Mouse (Mus musculus): ENCODE data around the gene Dusp27.

The Dusp27 gene

DNA sequence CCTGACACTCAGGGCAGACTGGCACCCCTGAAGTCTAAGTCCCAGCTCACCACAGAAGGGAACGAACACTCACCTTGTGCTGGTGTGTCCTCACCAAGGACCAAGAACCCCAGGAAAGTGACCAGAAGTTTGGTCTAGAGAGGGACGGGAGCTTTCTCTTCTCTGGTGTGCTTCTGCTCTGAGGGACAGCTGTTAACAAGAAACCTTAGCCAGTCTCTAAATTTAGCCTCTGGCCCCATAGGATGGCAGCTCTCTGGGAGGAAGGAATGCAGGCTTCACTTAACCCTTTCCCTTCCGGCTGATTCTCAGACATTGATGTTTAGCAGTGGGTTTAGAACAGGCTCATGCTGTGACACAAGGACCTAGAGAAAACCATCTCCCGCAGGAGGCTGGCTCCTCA, at the start of gene Dusp27:
TSS of gene Dusp27 (minus strand) at position 204 of the 400 bp plus-strand sequence.
- DNase-seq (ENCODE audit: low read depth, low spot score), result peak; percentile 60

DNA sequence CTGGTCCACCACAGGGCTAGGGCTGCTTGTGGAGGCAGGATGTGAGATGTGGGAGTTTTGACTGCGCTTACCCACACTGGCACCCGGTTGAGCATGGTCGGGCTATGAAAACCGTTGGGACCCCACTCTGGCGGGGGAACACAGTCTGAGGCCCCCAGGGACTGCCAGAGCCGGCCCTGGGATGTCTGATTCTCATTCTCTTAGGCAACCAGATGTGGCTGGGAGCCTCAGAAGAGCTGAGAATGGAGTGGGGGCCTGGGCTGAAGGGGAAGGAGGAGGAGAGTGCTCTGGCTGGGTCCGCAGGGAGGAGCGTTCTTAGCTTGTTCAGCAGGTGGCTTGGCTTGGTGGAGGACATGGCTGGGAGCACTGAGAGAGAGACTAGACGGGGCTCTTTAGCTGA, 45.9 kb upstream of the Dusp27 start:
- no peak for DNase-seq (ENCODE audit: low read depth, low spot score)

DNA sequence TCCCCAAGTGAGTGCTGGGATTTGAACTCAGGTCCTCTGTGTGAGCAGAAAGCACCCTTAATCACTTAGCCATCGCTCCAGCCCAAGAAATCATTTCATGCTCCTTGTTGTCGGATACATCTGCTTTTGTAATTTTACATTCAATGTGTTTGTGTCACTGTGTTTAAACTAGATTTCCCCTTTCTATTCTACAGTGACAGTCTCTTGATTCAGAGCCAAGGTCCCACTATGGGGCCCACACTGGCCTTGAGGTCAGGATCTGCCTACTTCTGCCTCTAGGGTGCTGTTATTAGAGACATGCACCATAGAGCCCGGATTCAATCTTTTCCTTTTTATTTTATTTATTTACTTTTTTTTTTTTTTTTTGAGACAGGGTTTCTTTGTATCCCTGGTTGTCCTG, 45.3 kb upstream of the Dusp27 start:
- no peak for DNase-seq (ENCODE audit: low read depth, low spot score)

DNA sequence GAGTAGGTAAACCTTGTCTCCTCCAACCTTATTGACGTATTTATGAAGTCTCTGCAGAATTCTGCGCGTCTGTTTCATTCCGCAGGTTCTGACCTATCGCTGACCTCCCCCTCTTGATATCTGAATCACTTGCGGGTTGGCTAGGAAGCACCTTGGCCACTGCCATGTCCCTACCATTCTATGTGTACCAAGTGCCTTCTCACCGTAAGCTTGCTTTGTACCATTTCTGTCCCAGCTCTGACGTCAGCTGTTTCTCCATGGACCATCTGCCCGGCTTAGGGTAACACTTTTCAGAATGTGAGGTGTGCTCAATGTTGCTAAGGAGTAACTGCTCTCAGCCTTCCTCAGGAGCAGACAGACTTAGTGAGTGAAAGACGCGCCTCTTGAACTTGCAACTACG, 43.1 kb upstream of the Dusp27 start:
- no peak for DNase-seq (ENCODE audit: low read depth, low spot score)

DNA sequence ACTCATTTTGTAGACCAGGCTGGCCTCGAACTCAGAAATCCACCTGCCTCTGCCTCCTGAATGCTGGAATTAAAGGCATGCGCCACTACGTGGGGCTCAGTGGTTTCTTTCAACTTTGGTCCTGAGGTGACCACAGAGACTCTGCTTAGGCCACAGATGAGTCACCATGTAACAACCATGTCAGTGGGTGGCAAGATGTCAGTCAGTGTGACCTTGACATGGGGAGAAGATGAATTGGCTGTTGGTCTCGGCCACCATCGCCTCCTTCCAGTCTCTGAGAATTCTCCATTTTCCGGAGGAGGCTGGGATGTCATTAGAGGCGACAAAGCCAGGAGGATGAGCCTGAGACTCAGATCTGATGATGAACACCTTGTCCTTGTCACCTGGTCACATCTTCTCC, 42.0 kb upstream of the Dusp27 start:
- no peak for DNase-seq (ENCODE audit: low read depth, low spot score)

DNA sequence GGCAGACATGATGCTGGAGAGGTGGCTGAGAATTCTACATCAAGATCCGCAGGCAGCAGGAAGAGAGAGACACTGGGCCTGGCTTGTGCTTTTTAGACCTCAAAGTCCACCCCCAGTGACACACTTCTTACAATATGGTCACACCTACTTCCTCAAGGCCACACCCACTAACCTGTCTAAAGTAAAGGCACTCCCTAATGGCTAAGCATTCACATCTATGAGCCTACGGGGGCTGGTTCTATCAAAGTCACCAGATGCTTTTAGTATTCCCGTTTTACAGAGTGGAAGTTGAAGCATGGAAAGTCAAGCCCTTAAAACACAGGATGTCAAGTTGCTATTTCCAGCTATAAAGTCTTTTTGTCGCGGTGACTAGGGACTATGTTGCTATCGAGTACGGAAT, 40.3 kb upstream of the Dusp27 start:
- no peak for DNase-seq (ENCODE audit: low read depth, low spot score)

DNA sequence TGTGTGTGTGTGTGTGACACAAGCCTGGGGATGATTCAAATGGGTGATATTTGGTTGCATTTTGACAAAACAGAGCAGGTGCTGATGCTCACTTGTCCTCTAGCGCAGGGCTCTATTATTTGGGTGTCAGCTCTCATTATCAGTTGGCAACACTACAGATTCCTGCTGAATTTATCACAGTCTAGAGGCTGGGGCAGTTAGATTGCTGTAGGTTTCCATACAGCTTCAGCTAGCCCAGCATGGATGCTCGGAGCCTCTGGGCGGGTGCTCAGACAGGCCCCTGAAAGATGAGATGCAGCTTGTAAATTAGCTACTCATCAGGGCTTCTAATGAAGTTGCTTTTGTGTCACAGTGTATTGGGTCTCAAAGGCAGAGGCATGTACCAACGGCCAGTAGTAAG, 39.7 kb upstream of the Dusp27 start:
- no peak for DNase-seq (ENCODE audit: low read depth, low spot score)

DNA sequence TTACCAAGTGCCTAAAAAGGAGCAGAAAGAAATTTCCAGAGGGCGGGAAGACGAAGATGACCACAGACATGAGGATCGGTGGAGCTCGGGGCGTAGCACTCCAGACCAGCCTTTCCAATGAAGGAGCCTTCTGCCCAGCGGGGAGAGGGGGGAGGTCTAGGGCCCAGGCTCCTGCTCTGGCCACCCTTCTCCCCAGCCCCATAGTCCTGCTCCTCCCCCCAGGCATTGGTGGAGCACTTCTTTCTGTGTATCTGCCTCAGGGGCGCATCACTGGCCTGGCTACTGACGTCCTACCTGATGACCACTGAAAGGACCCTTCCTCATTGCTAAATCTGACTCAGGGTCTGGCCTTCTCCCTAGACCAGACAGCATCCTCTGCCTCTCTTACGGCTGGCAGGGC, 37.4 kb upstream of the Dusp27 start:
- DNase-seq (ENCODE audit: low read depth, low spot score), result no peak

DNA sequence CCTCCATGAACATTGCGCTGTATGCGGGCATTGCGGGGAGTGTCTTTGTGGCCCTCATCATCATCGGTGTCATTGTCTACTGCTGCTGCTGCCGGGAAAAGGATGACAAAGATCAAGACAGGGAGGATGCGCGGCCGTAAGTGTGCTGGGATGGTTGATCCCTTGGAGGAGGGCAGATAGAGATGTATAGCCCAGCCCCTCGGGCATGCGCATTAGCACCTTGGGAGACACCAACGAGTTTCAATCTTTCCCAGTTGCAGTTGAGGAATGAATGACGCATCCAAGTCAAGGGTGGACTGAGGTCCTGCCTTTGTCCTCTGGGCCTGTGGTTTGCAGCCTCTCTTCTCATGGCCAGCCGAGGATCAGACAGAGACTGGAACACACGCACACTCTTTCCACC, 36.9 kb upstream of the Dusp27 start:
- peak; percentile 40 for DNase-seq (ENCODE audit: low read depth, low spot score)

DNA sequence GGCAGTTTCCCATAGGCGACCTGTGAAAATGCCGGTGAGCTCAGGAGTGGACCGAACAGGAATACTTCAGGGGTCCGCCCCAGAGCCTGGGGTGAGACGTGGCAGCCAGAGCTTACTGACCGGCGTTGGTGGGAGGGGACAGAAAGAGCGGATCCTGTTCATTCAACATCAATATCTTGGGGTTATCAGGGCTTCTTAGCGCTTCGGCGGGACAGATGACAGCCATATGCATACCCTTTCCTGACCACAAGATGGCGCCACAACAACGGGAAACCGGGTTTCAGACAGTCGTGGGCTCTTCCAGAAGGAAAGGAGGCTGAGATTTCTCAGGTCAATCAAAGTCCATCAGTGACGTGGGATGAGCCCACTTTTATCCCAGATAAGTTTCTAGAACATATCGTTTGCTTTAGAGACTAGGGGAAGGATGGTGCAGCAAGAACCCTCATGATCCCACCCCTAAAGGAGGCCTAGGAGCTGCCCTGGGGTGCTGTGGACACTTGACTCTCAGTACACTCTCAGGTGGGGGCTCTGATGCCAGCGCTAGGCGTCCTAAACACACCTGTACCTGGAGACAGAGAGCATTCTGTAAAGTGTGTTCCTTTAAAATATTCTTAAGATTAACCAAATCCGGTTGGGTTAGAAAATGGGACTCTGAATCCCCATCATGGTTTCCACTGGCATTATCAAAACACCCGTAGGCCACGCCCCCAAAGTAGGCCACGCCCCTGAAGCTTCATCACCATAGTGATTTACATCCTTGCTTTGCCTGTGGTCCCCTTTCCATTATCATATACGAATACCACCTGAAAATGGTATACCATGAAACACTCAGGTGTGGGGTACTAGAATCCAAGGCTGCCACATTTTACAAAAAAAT, 33.1 kb upstream of the Dusp27 start:
- peak; percentile 84 for DNase-seq (ENCODE audit: low read depth, low spot score)

DNA sequence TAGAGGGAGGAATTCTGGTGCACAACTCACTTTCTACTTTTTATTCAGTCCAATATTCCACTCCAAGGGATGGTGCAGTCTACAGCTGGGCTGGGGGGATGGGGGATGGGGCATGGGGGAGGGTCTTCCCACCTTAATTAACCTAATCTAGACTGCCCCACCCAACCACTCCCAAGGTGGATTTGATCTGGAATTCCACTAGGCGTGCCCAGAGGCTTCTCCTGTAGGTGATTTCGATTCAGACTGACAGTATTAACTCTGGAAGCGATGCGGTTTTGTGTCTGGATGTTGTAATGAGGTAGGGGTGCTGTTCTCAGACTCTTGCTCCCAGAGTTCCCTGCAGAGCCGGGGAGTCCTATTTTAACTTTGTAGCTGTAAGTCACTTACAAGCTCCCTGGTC, 32.4 kb upstream of the Dusp27 start:
- no peak for DNase-seq (ENCODE audit: low read depth, low spot score)

DNA sequence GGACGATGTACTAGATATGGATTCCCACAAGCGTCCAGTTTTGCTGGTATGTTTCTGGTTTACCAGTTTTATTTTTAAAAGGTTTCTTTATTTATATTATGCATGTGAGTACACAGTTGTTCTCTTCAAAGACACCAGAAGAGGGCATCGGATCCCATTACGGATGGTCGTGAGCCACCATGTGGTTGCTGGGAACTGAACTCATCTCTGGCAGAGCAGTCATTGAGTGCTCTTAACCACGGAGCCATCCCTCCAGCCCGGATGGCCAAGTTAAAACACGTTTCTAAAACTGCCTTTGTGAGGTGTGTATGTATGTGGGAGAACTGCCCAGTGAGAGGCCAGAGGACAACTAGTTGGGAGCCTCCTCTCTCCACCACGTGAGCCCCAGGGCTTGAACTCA, 30.9 kb upstream of the Dusp27 start:
- no peak for DNase-seq (ENCODE audit: low read depth, low spot score)

DNA sequence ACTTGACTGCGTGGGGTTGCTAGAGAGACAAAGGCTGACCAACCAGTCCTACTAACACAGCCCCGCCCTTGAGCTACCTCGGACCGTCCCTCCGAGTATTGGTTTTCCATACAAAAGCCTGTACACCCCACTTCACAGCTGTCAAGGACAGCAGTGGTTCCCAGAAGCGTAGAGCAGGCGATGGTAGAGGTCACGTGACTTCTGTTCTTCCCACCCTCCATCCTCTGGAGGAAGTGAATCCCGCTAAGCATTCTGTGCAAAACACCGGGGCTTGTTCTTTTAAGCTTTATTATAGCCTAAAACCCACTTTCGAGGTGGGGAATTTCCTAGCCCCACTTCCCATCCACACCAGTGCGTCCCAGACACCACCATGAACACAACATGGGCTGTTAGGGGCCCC, 30.0 kb upstream of the Dusp27 start:
- no peak for DNase-seq (ENCODE audit: low read depth, low spot score)

DNA sequence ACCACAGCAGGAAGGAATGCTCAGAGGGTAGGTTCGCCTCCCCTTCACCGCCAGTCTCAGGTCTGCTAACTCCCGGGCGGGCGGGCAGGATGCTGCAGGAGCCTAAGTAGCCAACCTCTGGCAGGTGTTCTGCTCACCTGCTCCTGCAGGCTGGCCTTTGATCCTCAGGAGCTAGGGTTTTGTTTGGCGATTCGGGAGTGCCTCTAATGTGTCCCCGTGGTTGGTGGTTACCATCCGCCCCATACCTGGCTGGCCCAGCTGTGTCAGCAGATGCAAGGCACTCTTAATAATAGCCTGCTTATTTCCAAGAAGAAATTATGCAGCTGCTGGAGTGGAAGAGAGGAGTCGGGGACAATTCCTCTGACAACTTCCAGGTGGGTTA, 27.4 kb upstream of the Dusp27 start:
- no peak for DNase-seq (ENCODE audit: low read depth, low spot score)

DNA sequence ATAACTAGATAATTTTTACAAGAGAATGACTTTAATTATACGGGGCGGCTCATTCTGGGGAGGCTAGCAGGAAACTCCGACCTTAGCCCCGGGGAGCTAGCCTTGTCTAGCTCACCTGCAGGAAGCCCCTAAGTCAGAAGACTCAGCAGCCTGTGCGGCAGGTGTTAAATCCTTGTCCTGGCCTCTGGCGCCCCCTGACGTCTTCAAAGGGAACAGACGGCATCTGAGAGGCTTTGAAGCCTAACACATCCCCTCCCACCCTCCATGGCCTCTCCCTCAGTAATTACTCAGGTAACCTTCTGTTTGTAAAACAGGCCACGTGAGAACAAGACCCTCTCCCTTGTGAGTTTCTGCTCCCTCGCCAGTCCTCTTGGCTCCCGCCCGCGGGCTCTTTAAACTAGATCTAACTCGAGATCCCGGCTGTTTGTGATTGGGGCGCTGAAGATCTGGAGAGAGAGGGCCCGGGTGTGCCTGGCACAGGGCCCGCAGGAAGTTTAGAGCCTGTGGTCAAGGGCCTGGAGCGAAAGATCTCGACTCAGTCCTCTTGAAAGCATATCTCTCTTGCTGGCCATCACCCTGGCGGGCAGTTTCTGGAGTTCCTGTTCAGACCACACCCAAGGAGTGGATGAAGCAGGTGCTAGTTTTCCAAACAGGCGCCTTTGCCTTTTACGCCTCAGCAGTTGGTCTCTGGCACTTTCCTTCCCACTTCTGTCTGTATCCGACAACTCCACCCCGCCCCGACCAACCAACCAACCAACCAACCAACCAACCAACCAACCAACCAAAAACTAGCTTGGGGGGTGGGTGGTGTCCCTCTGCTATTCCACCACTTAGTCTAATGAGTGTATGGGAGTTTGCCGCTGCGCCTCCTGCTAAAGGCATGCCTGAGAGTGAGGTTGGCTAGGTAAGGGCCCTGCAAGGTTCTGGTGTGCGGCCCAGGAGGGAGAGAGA, 26.7 kb upstream of the Dusp27 start:
- peak; percentile 94 for DNase-seq (ENCODE audit: low read depth, low spot score)

DNA sequence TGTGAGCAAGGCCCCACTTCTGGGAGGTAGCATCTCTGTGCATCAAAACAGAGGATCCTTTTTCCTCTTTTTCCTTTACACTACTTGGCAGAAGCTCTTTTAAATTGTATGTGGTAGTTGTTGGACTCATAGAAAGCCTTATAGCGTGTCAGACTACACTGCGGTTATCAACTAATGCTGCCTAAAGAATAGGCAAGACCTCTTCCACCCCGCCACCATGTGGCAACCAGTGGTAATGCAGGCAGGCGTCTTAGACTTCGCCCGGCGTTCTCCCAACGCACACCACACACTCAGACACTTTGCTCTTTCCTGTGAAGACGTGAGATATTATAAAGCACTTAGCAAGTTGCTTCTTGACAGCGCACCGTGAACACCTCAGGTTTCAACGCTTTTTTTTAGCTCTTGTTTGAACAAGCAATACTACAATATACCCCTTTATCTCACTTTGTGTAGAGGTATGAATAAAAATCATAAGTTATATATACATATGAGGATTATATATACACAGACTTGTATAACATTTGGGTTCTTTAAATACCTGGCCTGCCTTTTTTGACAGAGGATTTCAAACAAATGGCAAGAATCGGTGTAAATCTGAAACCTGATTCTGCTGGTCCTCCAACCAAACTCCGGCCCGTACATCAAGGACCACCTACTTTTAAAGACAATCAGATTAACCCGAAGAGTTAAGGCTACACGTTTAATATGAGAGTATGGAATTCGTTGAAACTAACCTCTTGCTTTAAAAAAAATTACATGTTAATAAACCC, 25.8 kb upstream of the Dusp27 start:
- peak; percentile 93 for DNase-seq (ENCODE audit: low read depth, low spot score)

DNA sequence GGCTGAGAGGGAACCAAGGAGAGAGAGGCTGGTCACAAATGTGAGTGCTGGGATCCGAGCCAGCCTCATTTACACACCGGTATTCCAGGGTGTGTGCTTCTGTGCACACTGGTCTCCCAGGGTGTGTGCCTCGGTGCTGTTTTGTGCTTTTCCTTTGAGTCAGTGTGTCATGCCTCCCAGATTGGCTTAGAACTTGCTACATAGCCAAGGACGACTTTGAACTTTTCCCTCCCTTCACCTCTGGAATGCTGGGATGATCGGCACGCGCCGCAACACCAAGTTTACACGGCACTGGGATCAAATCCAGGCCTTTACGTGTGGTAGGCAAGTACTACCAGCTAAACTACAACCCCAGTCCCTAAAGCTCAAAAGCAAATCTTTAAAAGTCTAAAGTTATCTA, 24.3 kb upstream of the Dusp27 start:
- DNase-seq (ENCODE audit: low read depth, low spot score), result peak; percentile 66

DNA sequence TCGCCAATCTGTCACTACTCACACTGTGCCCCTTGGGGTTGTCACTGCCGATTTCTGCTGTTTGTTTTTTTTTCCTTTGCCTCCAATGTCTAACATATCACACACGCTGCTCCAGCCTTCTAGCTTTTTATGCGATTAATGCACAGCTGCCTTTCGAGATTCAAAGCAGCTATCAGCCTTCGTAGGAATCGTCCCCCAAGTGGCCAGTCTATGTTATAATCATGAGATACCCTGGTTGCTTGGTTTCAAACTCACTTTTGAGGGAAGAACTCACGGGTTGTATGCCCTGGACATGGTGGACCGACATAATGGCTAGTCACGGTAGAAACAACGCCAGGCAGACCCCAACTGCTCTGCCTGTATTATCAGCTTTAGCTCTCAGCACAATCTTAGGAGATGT, 23.6 kb upstream of the Dusp27 start:
- no peak for DNase-seq (ENCODE audit: low read depth, low spot score)

DNA sequence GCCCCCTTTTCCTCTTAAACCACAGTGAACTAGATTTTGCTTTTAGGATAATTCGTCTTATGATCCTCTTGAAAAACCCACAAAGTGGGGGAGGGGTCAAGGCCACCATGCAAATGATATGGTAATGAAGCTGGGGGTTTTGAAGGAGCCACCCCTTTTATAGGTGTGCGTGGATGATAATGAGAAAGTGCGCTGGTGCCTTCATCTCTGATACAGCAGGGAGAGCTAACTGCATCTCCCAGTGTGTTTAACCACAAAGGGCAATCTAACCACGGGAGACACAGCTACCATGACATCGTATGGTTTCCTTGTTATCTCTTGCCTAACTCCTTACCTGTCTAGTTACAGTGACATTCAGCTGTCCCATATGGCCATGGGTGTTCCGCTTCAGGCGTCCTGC, 22.3 kb upstream of the Dusp27 start:
- no peak for DNase-seq (ENCODE audit: low read depth, low spot score)

DNA sequence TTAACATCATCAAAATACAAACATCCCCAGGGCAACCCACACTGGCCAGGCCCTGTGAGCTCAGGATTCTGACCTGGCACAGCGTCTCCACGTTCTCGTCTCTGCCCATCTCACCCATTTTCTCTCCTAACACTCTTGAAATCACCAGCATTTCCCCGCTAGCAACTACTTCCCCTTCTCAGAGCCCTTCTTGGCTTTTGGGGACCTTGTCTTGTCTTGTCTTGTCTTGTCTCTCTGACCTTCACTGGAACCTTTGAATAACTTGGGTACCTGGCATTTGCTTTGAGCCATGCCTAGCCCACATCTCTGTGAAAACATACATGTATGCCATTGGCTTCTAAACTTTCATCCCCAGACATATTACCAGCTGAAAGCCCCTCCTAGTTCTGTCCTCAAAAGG, 21.7 kb upstream of the Dusp27 start:
- no peak for DNase-seq (ENCODE audit: low read depth, low spot score)

DNA sequence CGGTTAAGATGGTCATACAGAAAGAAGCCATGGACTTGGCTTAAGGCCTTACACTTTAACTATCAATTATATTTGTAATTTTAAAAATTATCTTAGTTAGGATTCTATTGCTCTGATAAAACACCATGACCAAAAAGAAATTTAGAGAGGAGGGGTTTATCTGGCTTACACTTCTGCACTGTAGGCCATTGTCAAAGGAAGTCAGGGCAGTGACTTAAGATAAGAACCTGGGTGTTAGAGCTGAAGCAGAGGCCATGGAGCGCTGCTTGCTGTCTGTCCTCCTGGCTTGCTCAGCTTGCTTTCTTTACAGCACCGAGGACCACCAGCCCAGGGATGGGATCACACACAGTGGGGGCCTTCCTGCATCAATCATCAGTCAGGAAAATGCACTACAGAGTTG, 19.9 kb upstream of the Dusp27 start:
- DNase-seq (ENCODE audit: low read depth, low spot score), result no peak

DNA sequence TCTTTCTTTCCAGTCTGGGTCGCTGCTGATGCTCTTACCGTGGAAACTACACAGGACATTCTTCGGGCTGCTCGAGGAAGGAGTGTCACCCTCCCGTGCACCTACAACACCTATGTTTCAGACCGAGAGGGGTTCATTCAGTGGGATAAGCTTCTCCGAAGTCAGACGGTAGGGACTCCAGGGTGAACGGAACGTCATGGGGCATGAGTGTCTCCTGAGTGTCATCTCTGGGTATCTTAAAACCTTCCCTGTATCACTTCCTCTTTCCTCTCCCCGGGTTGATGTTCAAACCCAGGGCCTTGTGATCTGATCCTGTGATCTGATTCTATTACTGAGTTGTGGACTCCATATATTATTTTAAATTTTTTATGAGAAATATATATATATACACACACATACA, 18.9 kb upstream of the Dusp27 start:
- no peak for DNase-seq (ENCODE audit: low read depth, low spot score)
